Mouse (Mus musculus): ENCODE results near the gene Muc3. TPM values are rescaled to one million over a fixed set of nuclear protein-coding genes. Genes with fewer than 3 reads are reported as not detected.
"Not testable (repeated sequence)": the region's sequence is repeated elsewhere in the genome, so short reads cannot be mapped to it uniquely, and the experiment has no call there.

Muc3 gene
- total and polyA plus RNA-seq, 3 experiments = not detected

DNA sequence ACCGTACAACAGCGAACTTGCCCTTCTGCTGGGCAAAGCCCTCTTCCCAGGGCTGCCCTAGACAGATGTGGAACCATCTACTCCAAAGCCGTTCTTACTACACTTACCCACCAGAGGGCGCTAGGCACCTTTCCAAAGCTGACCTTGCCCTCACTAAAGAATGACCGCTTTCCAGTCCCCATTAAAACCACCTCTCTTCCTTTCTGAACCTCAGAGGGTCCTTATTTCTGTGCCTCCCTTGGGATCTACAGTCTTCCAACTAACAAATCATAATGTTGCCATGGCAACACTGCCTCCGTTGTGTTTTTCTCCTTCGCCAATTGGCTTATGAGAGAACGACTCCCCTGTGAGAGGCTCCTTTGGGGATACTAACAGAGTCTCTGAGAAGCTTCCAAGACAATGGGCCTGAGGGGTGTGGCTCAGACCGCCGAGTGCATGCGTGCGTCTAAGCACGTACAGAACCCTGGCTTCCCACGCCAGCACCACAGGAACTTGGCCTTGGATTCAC, 26.4 kb downstream of the Muc3 start (continued):
- TF ChIP-seq KAT2A (conservative IDR thresholded peaks at IDR 0.05; ENCODE audit: low read depth, low read length) (no peak), MAFK (IDR thresholded peaks at IDR 0.05; ENCODE audit: borderline replicate concordance, low read depth, low read length) (no peak), CTCF (IDR thresholded peaks at IDR 0.05 in 2 of 3, conservative IDR thresholded peaks at IDR 0.05 in 1 of 3; ENCODE audit: control insufficient read depth in 1 of 3, insufficient read depth in 1 of 3, low read depth in 2 of 3, low read length in 3 of 3, poor library complexity in 1 of 3, severe bottlenecking in 1 of 3) (peak; percentile 84 to 90 (median 90)), TAL1 (IDR thresholded peaks at IDR 0.05; ENCODE audit: low read length) (no peak), ELF1 (IDR thresholded peaks at IDR 0.05; ENCODE audit: low read depth, low read length) (no peak), ZNF384 (IDR thresholded peaks at IDR 0.05; ENCODE audit: low read depth, low read length) (no peak)

DNA sequence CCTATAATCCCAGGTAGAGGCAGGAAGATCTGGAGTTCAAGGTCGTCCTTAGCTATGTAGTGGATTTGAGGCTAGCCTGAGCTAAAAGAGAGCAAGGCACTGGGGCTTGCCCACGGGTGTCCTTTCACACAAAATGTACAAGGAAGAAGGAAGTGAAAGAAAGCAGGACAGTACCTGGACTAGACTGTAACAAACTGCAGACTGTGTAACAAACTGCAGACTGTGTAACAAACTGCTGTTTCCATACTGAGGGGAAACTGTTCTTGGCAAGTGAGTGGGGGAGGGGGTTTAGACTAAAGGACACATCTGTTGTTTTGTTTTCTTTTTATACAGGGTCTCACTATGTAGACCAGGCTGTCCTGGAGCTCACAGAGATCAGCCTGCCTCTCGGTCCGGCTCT, 27.8 kb downstream of the Muc3 start:
- Histone ChIP-seq H3K9ac (ENCODE audit: control insufficient read depth, low read depth, low read length, poor library complexity, severe bottlenecking) (no peak overlapping the region), H3K9me3 (replicated peaks; ENCODE audit: insufficient read depth, low read length) (no peaks in the 10 kb centered on the region), H3K4me1 (ENCODE audit: control insufficient read depth in 1 of 2, insufficient read depth in 2 of 2, low read length in 2 of 2) (peaks cover 0 to 18% of the 10 kb centered on the region in 2 experiments; a peak in 3 of 4 replicates), H3K27ac (ENCODE audit: control insufficient read depth, low read depth, low read length) (no peak overlapping the region), H3K79me2 (ENCODE audit: control insufficient read depth, insufficient read depth, low read length, poor library complexity) (peaks cover 4% of the 10 kb centered on the region), H3K27me3 (ENCODE audit: control insufficient read depth in 1 of 2, insufficient read depth in 2 of 2, low read length in 2 of 2) (no peaks in the 10 kb centered on the region), H3K4me3 (ENCODE audit: control insufficient read depth in 1 of 2, insufficient read depth in 1 of 2, low read depth in 2 of 2, low read length in 2 of 2) (no peak overlapping the region), H3K36me3 (ENCODE audit: control insufficient read depth in 1 of 2, insufficient read depth in 2 of 2, low read length in 2 of 2) (peaks cover 0 to 18% of the 10 kb centered on the region in 2 experiments; a peak in 2 of 4 replicates)
- TF ChIP-seq USF1 (IDR thresholded peaks at IDR 0.05; ENCODE audit: low read depth, low read length) = no peak
- no peak for TF ChIP-seq JUND (IDR thresholded peaks at IDR 0.05; ENCODE audit: low read depth, low read length)
- no peak for TF ChIP-seq POLR2AphosphoS5 (IDR thresholded peaks at IDR 0.05; ENCODE audit: borderline replicate concordance, low read depth, low read length)
- TF ChIP-seq BHLHE40 (IDR thresholded peaks at IDR 0.05; ENCODE audit: borderline replicate concordance, low read depth, low read length) = no peak
- DNase-seq (ENCODE audit: low read depth, low spot score) = no peak

DNA sequence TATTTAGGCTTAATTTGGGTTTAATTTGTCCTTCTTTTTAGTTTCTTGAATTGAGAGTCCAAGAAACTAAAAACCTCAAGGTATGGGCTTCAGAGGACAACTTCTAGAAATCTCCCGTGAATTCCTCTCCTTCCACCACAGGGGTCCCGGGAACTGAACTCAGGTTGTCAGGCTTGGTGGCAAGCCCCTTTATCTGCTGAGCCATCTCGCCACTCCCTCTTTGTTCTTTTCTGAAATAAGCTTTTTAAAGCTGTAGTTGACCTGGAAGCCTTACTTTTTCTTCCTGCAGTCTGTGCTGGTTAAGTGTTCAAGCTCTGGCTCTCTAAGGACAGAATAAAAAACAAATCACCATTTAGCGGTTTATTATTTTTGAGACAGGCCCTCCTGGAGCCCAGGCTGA, 30.2 kb downstream of the Muc3 start:
- no peak overlapping the region for H3K4me3 ChIP-seq (ENCODE audit: control insufficient read depth in 1 of 2, insufficient read depth in 1 of 2, low read depth in 2 of 2, low read length in 2 of 2)
- TF ChIP-seq GATA1 (IDR thresholded peaks at IDR 0.05; ENCODE audit: low read depth, low read length) (peak; percentile 58), MAFK (IDR thresholded peaks at IDR 0.05; ENCODE audit: borderline replicate concordance, low read depth, low read length) (no peak)
- H3K27ac ChIP-seq (ENCODE audit: control insufficient read depth, low read depth, low read length) = peak overlapping the region; percentile 21
- peaks cover 24% of the 10 kb centered on the region for H3K79me2 ChIP-seq (ENCODE audit: control insufficient read depth, insufficient read depth, low read length, poor library complexity)
- H3K9me3 ChIP-seq (replicated peaks; ENCODE audit: insufficient read depth, low read length) = no peaks in the 10 kb centered on the region
- no peaks in the 10 kb centered on the region for H3K27me3 ChIP-seq (ENCODE audit: control insufficient read depth in 1 of 2, insufficient read depth in 2 of 2, low read length in 2 of 2)
- peaks cover 0 to 29% of the 10 kb centered on the region in 2 experiments; a peak in 3 of 4 replicates for H3K36me3 ChIP-seq (ENCODE audit: control insufficient read depth in 1 of 2, insufficient read depth in 2 of 2, low read length in 2 of 2)
- peaks cover 0 to 32% of the 10 kb centered on the region in 2 experiments; a peak in 3 of 4 replicates for H3K4me1 ChIP-seq (ENCODE audit: control insufficient read depth in 1 of 2, insufficient read depth in 2 of 2, low read length in 2 of 2)
- no peak overlapping the region for H3K9ac ChIP-seq (ENCODE audit: control insufficient read depth, low read depth, low read length, poor library complexity, severe bottlenecking)
- no peak for DNase-seq (ENCODE audit: low read depth, low spot score)

DNA sequence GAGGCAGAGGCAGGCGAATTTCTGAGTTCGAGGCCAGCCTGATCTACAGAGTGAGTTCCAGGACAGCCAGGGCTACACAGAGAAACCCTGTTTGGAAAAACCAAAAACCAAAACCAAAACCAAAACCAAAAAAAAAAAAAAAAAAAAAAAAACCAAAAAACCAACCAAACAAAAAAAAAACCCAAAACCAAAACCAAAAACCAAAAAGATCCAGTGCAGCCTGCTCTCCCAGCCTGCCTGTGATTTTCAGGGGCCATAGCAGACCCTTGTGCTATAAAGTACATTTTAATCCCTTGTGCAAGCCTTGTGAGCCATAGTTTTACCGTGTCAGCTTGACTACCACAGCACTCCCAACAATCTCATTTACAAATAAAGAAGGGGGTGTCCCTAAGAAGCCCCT, 31.1 kb downstream of the Muc3 start:
- peaks cover 29% of the 10 kb centered on the region for H3K79me2 ChIP-seq (ENCODE audit: control insufficient read depth, insufficient read depth, low read length, poor library complexity)
- peaks cover 0 to 32% of the 10 kb centered on the region in 2 experiments; a peak in 3 of 4 replicates for H3K4me1 ChIP-seq (ENCODE audit: control insufficient read depth in 1 of 2, insufficient read depth in 2 of 2, low read length in 2 of 2)
- not testable (repeated sequence) for DNase-seq (ENCODE audit: low read depth, low spot score); H3K27ac ChIP-seq (ENCODE audit: control insufficient read depth, low read depth, low read length); H3K9ac ChIP-seq (ENCODE audit: control insufficient read depth, low read depth, low read length, poor library complexity, severe bottlenecking); H3K9me3 ChIP-seq (replicated peaks; ENCODE audit: insufficient read depth, low read length); H3K4me3 ChIP-seq (ENCODE audit: control insufficient read depth in 1 of 2, insufficient read depth in 1 of 2, low read depth in 2 of 2, low read length in 2 of 2); H3K27me3 ChIP-seq (ENCODE audit: control insufficient read depth in 1 of 2, insufficient read depth in 2 of 2, low read length in 2 of 2)
- H3K36me3 ChIP-seq (ENCODE audit: control insufficient read depth in 1 of 2, insufficient read depth in 2 of 2, low read length in 2 of 2) = peaks cover 0 to 29% of the 10 kb centered on the region in 2 experiments; a peak in 3 of 4 replicates

Data from MEL (cell line).